Mouse (Mus musculus): ENCODE data around the gene Sbk1.
"Not testable (repeated sequence)": the region's sequence is repeated elsewhere in the genome, so short reads cannot be mapped to it uniquely, and the experiment has no call there.

Sbk1 gene

DNA sequence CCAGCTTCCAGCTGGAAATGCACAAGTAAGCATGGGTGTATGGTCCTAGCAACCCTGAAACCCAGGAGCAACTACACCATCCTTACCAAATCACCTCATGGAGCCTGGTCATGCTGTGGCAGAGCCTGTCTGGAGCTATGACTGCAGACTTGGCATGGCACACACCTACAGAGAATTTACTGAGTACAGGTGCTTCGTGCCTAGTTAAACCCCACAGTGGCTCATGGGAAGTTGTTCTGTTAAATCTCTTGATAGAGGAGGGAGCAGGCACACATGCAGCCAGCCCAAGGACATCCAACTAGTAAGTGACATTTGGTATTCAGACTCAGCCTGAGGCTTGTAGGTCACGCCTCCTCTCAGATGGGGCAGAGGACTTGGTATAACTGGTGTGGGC lies 15.7 kb downstream of the Sbk1 start:
- DNase-seq (ENCODE audit: low spot score), result no peak

GRCm38 (mm10) chr7:126288571-126289091 lies 16.2 kb downstream of the Sbk1 start:
- no peak for DNase-seq (ENCODE audit: low spot score)

GRCm38 (mm10) chr7:126289371-126289770 lies 17.0 kb downstream of the Sbk1 start:
- no peak for DNase-seq (ENCODE audit: low spot score)

- DNase-seq (ENCODE audit: low spot score), result no peak
Measured at GRCm38 (mm10) chr7:126289956-126290355, 17.5 kb downstream of the Sbk1 start.

- DNase-seq (ENCODE audit: low spot score), result no peak
Measured at GRCm38 (mm10) chr7:126291681-126292545, 19.5 kb downstream of the Sbk1 start.

GRCm38 (mm10) chr7:126293091-126293490 lies 20.7 kb downstream of the Sbk1 start:
- no peak for DNase-seq (ENCODE audit: low spot score)

DNA sequence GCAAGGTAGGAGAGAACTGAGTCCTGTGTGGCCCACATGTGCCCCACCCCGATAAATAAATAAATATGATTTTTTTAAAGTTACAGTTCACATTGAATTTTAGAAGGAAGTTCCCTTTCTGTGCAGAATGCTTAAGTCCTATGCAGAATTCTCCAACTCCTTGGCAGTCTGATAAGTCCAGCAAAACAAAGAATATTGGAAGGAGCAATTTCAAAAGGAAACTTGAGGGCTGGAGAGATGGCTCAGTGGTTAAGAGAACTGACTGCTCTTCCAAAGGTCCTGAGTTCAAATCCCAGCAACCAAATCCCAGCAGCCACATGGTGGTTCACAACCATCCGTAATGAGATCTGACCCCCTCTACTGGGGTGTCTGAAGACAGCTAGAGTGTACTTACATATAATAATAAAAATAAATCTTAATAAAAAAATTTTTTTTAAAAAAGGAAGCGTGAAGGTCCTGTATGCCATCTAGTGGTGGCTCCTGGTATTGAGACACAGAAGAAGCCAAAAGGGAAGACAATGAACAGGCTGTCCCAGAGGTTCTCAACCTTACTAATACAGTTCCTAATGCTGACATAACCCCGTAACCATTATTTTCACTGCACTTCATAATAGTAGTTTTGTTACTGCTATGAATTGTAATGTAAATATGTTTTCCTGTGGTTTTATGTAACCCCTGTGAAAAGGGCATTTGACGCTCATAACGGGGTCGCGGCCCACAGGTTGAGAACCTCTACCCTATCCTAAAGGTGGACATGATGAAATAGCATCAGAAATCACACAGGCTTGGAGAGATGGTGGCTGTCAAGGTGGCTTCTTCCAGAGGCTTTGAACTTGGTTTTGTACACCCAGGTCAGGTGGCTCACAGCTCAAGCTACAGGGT lies 25.4 kb downstream of the Sbk1 start:
- DNase-seq (ENCODE audit: low spot score), result peak; percentile 39

- DNase-seq (ENCODE audit: low spot score), result no peak
Measured at GRCm38 (mm10) chr7:126298856-126299255, 26.4 kb downstream of the Sbk1 start.

DNA sequence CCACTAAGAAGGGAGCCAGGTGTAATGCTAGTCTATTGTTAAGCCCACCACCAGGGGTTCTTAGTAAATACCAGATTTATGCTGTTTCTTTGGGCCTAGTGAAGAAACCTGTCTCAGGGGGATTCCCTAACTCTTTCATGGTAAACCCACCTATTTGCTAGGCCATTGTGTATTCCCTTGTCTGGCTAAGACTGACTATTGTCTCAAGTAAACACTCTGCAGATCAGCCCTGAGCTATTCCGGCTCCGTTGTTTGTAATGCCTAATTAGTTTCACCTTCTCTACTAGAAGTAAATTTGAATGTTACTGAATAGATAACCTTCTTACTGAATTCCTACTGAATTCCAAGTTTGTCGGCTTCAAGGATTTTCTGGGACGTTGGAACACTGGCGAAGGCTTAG lies 29.4 kb downstream of the Sbk1 start:
- not testable (repeated sequence) for DNase-seq (ENCODE audit: low spot score)

- no peak for DNase-seq (ENCODE audit: low spot score)
Measured at GRCm38 (mm10) chr7:126311822-126312221, 39.4 kb downstream of the Sbk1 start.

DNA sequence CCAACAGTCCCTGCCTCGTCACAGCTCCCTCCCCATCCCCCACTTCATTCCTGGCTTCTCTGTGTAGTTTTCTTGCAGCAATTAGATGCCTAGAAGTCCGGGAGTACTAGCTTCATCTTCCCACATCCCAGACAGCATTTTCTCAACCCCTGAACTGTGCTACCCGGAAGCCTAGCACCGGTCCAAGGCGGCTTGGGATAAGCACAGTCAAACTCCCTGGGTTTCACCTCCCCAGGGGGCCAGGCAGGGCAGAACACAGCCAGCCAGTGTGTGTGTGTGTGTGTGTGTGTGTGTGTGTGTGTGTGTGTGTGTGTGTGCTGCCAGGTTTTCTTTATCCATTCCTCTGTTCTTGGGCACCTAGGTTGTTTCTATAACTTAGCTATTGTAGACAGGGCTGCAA lies 40.9 kb downstream of the Sbk1 start:
- DNase-seq (ENCODE audit: low spot score), result no peak

DNA sequence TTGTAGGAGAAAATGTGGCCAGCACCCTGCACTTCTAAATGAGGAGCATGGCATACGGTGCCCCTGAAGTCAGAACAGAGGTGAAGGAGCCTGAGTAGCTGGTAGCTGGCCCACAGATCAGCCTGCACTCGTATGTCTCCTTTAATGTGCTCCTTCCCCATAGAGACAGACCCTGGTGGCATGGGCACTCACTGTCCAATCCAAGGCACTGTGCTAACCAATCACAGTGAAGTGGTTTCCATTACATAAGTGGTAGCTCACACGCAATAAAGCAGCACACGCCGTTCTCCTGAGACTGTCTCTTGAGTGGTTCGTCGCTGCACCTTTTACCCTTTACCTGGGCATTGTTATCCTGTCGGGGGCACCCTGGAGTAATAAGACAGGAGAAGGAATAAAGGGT lies 41.9 kb downstream of the Sbk1 start:
- no peak for DNase-seq (ENCODE audit: low spot score)

DNA sequence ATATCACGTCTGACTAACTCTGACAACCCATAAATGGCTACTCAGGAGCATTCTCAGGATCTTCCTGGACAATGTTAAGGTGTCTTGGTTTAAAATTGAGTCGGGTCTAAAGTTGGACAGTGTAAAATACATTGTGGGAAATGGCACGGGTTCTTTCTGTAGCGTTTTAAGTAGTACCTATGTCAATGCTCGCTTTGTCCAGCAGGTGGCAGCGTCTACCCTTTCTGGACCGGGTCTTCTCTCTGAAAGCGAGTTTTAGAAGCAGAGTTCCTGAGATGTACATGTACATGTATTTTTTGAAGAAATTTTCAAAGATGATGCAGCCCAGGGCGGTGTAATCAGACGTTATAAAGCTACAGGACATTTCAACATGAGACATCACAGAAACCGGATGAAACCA lies 51.3 kb downstream of the Sbk1 start:
- DNase-seq (ENCODE audit: low spot score), result peak; percentile 77

DNA sequence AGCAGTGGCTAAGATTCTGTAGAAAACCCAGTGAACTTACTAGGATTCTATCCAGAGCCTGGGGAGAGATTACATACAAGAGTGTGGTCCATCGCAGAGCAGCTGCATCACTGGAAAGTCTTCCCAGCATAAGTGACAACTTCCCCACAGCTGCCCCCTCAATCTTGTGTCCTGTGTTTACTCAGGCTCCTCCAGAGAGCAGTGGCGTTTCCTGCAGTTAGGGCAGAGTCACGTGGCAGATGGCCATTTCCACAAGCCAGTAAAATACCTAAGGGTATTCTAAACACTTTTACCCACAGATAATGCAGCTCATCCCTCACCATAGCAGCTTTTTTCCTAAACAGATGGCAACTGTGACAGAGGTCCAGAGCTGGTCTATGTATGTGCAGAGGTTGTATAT lies 52.4 kb downstream of the Sbk1 start:
- DNase-seq (ENCODE audit: low spot score), result no peak

DNA sequence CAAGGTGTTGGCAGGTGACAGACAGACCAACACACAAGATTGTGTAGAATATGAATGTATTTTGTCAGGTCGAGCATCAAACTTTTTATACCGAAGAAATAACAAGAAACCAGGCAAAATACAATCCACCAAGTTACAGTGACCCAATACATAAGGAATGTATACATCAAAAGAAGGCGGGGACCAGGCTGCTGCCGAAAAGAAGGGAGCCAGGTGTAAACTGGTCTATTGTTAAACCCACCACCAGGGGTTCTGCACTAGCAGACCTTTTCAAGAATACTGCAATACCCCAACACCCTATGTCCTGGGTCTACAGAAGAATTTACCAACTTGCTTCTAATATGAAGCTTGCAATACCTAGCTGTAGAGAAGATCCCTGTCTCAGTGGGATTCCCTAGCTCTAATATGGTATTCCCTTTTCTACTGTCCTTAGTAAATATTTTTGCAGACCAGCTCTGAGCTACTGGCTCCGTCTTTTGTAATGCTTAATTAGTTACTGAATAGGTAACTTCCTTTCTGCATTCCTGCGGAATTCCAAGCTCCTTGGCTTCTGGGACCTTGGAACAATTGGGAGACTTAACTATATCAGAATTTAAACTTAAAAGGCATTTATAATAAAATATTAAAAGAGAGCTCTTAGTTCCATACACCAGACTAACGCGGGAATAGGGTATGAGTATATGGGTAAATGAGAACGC lies 53.3 kb downstream of the Sbk1 start:
- not testable (repeated sequence) for DNase-seq (ENCODE audit: low spot score)

- DNase-seq (ENCODE audit: low spot score), result not testable (repeated sequence)
Measured at GRCm38 (mm10) chr7:126328848-126329247, 56.4 kb downstream of the Sbk1 start.

DNA sequence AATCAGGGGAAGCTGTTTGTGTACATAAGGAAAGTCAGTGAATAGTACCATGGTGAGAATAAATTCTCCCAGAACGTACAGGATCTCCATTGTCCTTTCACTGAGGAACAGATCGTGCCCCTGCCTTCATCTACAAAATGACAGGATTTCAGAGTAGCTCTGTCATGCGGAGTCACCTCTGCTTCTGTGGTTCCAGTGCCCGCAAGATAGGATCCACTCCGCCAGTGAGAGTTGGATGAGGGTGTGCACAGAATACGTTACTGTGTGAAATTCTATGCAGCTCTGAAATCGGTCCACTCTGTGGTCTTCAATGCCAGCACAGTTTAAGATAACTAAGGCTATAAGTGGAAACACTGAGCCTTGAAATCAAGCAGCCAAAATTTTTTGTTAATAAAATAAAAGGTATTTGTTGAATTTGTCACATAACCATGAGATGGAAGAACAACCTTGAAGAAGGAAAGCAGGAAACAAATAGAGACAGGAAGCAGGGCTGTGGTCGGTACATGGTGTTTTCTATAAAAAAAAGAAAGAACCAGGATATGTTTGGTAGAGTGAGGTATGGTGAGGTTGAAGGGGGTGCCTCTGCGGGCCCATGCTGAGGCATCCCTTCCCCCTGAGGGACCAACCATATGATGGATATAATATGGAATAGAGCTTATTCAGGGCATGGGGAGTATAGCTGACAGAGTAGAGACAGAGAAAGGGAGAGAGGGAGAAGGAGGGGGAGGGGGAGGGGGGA lies 57.7 kb downstream of the Sbk1 start:
- no peak for DNase-seq (ENCODE audit: low spot score)

DNA sequence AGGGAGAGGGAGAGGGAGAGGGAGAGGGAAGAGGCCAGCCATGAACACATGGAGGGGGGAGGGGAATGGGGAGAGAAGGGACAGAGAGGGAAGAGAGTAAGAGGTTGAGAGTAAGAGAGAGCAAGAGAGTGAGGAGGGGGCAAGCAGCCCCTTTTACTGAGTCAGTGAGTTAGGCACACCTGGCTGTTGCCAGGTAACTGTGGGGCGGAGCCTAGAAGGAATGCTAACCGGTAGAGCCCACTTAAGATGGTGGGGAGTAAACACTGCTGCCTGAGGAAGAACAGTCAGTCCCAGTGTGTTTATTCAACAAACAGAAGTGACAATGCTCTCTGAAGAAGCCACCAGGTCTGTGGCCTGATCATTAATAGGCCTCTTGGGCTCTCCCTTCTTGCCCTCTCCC lies 58.3 kb downstream of the Sbk1 start:
- no peak for DNase-seq (ENCODE audit: low spot score)

- DNase-seq (ENCODE audit: low spot score), result no peak
Measured at GRCm38 (mm10) chr7:126332691-126333090, 60.3 kb downstream of the Sbk1 start.

GRCm38 (mm10) chr7:126335556-126335955 lies 63.1 kb downstream of the Sbk1 start:
- no peak for DNase-seq (ENCODE audit: low spot score)

DNA sequence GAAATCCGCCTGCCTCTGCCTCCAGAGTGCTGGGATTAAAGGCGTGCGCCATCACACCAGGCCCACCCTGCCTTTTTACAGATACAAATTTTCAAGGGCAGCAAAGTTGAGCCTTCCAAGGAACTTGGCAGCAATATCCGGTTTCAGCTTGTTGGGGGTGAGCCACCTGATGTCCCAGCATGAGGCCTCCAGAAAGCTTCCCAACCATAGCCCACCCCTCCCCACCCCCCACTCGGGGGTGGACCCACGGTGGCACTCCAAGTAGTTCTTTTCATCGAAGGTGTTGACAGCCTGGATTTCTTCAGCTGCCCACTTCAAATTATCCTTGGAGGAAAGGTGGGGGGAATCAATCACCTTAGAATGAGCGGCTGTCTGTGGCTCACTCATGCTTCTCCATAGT lies 66.5 kb downstream of the Sbk1 start:
- no peak for DNase-seq (ENCODE audit: low spot score)

All from urinary bladder, postnatal 25 days (tissue).